Mouse (Mus musculus): ENCODE data around the gene Ntsr2.

GRCm38 (mm10) chr12:16661459-16661858 is 8.3 kb downstream of the Ntsr2 start:
- TF ChIP-seq POLR2A (IDR thresholded peaks at IDR 0.05; ENCODE audit: borderline replicate concordance, control insufficient read depth, low read depth, low read length) (no peak), CTCF (IDR thresholded peaks at IDR 0.05; ENCODE audit: control insufficient read depth, insufficient read depth, low read length) (no peak)
